Mouse (Mus musculus) 3T3-L1 (cell line): ENCODE results near the gene Camk1g.

Source experiments
- DNase-seq: peaks from one replicate; pipeline ENCODE4 v3.0.0-alpha.2; 2015; ENCODE audit warnings: low read depth, low spot score

Gene Camk1g

GRCm38 (mm10) chr1:193370096-193370495, at the start of gene Camk1g:
Gene Camk1g (minus strand): TSS chr1:193370298.
- DNase-seq, result no peak

DNA sequence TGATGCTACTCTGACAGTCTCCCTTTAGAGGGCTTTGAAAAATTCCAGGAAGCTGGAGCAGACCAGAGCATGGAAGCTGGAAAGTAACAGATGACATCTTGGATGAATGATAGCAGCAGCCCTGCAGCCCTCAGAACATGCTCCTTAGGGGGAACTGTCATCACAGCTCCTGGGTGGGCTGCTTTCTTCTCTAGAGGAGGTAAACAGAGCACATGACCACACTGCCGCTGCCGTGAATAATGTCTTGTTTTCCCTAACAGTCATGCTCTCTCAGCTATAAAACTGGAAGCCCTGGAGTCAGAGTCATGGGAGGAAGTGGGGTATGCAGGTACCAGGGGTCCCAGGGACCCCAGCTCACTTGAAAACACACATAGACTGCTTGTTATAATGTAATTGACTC, 49.1 kb upstream of the Camk1g start:
- no peak for DNase-seq

DNA sequence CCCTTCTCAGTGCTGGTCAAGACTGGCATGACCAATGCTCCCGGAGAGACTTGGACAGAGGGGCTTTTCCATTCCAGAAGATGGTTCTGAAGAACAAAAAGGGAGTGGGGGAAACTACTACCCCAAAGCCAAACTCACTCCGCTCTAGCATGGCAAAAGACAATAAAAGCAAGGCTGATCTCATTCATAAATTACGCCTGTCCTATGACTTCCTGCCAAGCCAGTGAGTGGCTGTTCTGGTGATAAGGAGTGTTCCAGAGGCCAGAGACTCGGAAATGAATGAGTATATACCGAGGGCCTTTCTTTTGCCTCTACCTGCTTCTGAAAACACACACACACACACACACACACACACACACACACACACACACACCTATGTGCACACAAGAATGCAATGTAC, 48.6 kb upstream of the Camk1g start:
- DNase-seq, result peak; percentile 64

DNA sequence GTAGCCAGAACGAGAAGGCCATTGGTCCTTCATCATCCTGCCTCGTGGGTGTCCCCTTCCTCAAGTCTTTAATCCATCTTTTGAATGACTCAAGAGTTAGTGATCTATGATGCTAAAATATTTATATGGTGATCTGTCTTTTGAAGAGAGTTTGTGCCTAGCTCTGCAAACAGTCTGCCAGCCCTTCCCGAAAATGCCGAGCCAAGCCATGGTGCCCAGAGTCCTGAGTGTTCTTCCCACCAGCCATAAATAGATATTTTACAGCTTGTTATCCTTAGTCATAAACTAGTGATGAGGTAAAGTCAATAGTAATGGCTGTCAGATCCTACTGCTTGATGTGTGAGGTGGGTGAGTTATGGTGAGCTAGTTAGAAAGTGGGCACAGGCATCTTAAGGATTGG, 44.0 kb upstream of the Camk1g start:
- DNase-seq, result no peak

GRCm38 (mm10) chr1:193413368-193414000, 43.4 kb upstream of the Camk1g start:
- peak; percentile 77 for DNase-seq

DNA sequence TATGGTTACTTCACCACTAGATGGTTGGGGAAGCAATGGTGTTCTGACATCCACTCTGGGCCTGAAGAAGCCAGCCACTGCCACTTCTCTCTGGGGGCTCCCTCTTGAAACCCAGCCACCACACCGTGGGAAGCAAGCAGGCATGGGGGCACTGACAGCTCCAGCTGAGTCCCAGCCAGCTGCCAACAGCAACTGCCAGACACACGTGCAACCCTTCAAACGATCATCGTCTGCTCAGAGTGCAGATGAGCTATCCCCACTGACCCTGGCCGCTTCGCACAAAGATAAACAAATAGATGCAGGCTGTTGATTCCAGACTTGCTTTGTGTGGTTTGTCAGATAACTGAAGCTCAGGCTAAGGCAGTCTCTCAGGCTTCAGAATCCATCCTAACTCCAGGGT, 37.4 kb upstream of the Camk1g start:
- no peak for DNase-seq

GRCm38 (mm10) chr1:193406059-193406642, 36.1 kb upstream of the Camk1g start:
- peak; percentile 45 for DNase-seq

DNA sequence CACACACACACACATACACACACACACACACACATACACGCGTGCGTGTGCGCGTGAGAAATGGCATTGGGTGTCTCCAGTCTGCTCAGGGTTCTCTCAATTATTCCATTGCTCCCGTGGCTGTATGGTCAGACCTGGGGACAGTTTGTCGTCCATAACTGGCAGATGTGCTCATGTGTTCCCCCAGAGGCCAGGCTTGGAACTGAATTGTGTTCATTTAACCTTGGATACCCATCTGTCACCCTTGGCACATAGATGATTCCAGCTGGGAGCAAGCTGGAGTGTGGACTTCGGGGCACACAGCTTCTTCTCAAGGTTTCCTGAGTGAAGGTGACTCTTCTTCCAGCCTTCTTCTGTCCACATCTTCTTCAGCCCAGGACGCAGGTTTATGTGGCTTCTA, 31.6 kb upstream of the Camk1g start:
- peak; percentile 59 for DNase-seq

GRCm38 (mm10) chr1:193400348-193400747, 30.2 kb upstream of the Camk1g start:
- DNase-seq, result peak; percentile 100

DNA sequence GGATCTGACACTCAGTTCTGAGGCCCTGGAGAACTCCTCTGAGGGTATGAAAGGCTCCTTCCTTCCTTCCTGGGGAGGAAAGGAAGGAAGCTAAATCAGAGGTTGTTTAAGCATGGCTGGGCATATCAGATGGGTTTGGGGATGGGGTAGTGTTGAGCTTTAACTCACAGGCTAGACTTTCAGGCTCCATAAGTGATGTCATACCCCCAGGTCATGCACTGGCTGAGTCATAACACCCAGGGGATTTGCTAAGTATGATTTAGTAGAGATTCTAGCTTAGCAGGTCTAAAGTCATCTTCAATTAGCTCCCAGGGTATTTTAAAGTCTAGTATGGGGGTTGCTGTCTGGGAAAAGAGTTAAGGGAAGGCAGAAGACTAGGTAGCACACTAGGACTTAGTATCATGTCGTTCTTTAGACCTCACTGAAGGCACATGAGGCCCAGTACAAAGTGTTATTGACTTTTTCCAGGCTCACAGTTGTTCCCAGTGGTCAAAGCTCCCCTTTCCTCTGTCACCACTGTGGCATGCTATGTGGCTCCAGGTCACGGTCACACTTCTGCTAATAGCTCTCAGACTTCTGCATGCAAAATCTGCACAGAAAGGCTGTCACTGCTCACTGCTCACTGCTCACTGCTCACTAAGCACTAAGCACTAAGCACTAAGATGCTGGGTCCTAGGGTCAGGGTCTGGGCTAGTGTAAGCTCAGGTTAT, 28.8 kb upstream of the Camk1g start:
- peak; percentile 95 for DNase-seq

GRCm38 (mm10) chr1:193397109-193397508, 27.0 kb upstream of the Camk1g start:
- DNase-seq, result no peak

DNA sequence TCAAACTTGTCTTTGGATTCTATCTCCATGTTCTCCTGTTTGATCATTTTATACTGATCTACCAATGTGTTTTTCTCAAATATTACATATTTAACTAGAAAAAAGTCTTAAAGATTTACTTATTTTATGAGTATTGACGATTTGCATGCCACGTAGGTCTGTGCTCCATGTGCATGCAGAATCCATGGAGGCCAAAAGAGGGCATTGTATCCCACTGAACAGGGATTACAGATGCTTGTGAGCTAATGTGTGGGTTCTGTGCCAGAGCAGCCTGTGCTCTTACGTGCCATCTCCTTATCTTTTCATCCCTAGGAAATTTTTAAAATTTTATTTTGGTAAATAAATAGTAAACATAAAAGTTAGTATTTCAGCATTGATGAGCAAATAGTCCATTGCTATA, 22.2 kb upstream of the Camk1g start:
- peak; percentile 27 for DNase-seq

- DNase-seq, result no peak
Measured at GRCm38 (mm10) chr1:193390004-193390403, 19.9 kb upstream of the Camk1g start.

- DNase-seq, result no peak
Measured at GRCm38 (mm10) chr1:193389505-193389904, 19.4 kb upstream of the Camk1g start.

DNA sequence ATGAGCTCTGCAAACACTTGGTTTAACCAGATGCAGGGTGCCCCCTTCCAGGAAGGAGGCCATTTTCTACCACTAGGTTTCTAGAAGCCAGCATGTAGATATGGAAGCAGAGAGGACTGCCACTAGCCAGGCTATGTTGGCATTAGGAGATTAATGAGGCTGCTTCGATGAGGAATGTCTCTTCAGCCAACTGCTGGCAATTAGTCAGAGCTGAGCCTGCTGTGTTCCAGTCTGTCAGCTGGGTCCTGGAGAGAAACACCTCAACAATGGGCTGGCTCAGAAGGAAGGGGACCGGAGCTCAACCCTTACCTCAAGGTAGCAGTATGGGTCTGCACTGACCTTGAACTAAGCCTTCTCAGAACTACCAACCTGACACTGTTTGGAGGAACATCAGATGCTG, 17.1 kb upstream of the Camk1g start:
- DNase-seq, result peak; percentile 23

DNA sequence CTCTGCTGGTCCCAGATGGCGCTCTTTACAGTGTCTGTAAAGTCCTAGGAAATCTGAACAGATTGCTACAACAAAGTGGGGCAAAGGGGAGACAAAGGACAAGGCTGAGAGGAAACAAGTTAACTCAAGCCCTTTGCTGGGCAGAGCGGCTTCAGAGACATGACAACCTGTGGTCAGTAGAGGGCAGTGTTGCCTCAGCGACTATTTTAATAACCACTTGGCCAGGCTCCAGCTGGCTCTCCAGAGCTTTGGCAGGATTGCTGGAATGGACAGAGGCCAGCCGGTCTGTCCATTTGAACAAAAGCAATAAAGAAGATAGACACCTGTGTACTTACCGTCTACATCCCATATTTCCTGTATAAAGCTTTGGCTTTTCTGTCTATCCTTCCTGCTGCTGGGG, 16.0 kb upstream of the Camk1g start:
- peak; percentile 91 for DNase-seq

- DNase-seq, result peak; percentile 58
Measured at GRCm38 (mm10) chr1:193382841-193383462, 12.9 kb upstream of the Camk1g start.

- no peak for DNase-seq
Measured at GRCm38 (mm10) chr1:193382435-193382834, 12.3 kb upstream of the Camk1g start.

DNA sequence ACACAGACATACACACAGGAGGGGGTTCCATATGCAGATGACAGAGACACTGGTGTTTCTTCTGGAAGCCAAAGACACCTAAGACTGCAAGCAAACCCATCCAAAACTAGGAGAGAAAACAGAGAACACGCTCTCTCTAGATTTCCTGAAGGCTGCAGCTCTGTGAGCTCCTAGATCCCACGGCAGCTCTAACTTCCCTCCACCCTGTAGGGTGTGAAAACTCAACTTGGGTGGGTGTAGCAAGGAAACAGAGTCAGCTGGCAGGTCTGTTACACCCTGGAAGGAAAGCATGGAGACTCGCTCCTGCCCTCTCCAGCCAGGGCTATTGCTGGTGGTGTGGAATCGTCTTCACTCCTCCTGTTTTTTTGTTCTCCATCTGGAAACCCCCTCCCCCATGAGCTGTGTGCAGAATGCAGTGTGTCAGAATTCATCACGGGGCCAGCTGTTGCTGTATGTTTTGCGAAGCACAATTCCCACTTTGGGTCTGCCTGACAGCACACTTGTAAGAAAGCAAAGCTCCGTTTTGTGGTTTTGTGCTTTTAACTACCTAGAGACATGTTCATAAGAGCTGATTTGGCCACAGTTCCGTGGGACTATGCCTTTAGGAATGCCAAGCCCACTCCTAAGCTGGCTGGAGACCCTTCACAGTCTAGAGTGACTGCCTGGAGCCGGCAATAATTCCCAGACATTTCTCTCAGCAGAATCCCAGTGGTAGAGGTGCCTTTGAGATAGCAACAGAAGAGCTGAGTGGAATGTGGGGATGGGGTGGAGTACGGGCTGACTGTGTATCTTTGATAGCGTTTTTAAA, 11.7 kb upstream of the Camk1g start:
- DNase-seq, result no peak

- DNase-seq, result no peak
Measured at GRCm38 (mm10) chr1:193380877-193381276, 10.8 kb upstream of the Camk1g start.

- no peak for DNase-seq
Measured at GRCm38 (mm10) chr1:193379634-193380033, 9.5 kb upstream of the Camk1g start.
